29 mouse cellular contexts compared by ENCODE assay signal in the genomic region with DNA sequence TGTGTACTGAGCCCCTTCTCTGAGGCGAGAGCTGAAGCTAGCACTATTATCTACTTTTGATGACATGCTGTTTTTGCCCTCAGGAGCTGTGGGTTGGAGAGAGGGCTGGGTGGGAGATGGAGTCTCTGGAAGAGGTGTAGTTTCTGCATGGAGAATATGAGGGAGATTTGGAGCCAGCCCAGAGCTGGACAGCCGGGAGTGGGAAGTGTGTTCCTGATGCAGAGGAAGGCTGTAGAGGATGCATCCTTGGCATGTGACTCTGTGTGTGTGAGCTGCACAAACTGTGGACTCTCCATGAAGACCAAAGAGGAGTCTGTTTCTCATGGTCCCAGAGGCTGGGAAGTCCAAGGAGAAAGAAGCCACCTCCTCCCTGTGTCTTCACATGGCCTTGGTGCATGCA. TPM values are rescaled to one million over a fixed set of nuclear protein-coding genes. Genes with fewer than 3 reads are reported as not detected.
"Had no signal": no experiment of that assay in that cellular context is flagged by ENCODE, and none has a peak within 500 bp of the region (broad histone marks: within the 10 kb centered on the region; RNA-seq: fewer than 3 reads in every experiment).

No protein-coding gene starts in this region.

- H3K27me3 ChIP-seq: limb, embryonic 13.5 days; liver, embryonic 12.5 days; liver, embryonic 15.5 days; lung, embryonic 15.5 days; megakaryocyte, embryonic 14.5 days; midbrain, embryonic 13.5 days; neural tube, embryonic 13.5 days; stomach, embryonic 15.5 days had no signal

- H3K27ac ChIP-seq: kidney, postnatal 0 days; left cerebral cortex, adult 2 months; limb, embryonic 10.5 days; limb, embryonic 13.5 days; liver, embryonic 12.5 days; liver, embryonic 15.5 days; lung, embryonic 15.5 days; midbrain, embryonic 10.5 days; midbrain, embryonic 13.5 days; neural tube, embryonic 13.5 days; stomach, embryonic 15.5 days had no signal

- H3K4me1 ChIP-seq: limb, embryonic 10.5 days; limb, embryonic 13.5 days; liver, embryonic 12.5 days; liver, embryonic 15.5 days; lung, embryonic 15.5 days; megakaryocyte, embryonic 14.5 days; midbrain, embryonic 10.5 days; stomach, embryonic 15.5 days had no signal

- DNase-seq: kidney, adult 2 months; kidney, postnatal 25 days; liver; lung, adult 18-20 months; lung, postnatal 10 days; lung, postnatal 36 days; retina, postnatal 1 day; spleen, adult 18-20 months; thymus, postnatal 25 days had no signal

- H3K9ac ChIP-seq: limb, embryonic 13.5 days; liver, embryonic 12.5 days; liver, embryonic 15.5 days; lung, embryonic 15.5 days; midbrain, embryonic 13.5 days; neural tube, embryonic 13.5 days; stomach, embryonic 15.5 days had no signal

- H3K9me3 ChIP-seq: limb, embryonic 10.5 days; limb, embryonic 13.5 days; liver, embryonic 12.5 days; liver, embryonic 15.5 days; lung, embryonic 15.5 days; midbrain, embryonic 10.5 days; neural tube, embryonic 13.5 days; stomach, embryonic 15.5 days had no signal

- H3K4me2 ChIP-seq: limb, embryonic 13.5 days; liver, embryonic 12.5 days; liver, embryonic 15.5 days; lung, embryonic 15.5 days; midbrain, embryonic 13.5 days; neural tube, embryonic 13.5 days; stomach, embryonic 15.5 days had no signal

- H3K36me3 ChIP-seq: limb, embryonic 10.5 days; limb, embryonic 13.5 days; liver, embryonic 12.5 days; liver, embryonic 15.5 days; lung, embryonic 15.5 days; midbrain, embryonic 10.5 days; midbrain, embryonic 13.5 days; neural tube, embryonic 13.5 days; stomach, embryonic 15.5 days had no signal

- H3K4me3 ChIP-seq: left cerebral cortex, adult 2 months; limb, embryonic 10.5 days; limb, embryonic 13.5 days; liver, embryonic 12.5 days; liver, embryonic 15.5 days; lung, embryonic 15.5 days; megakaryocyte, embryonic 14.5 days; midbrain, embryonic 10.5 days; midbrain, embryonic 13.5 days; myocyte; neural tube, embryonic 13.5 days; stomach, embryonic 15.5 days had no signal

- ATAC-seq: intestine, postnatal 0 days; liver, embryonic 12.5 days; midbrain, embryonic 13.5 days; midbrain, embryonic 16.5 days had no signal

RNA-seq across cellular contexts. Expression of a gene that starts 17.1 kb away (rescaled TPM):
- total RNA-seq: monocyte, adult 5-6 weeks; neutrophil, adult 5-6 weeks had no signal
- polyA plus RNA-seq: intestine, postnatal 0 days; kidney, adult 2 months; kidney, embryonic 14.5 days; kidney, postnatal 0 days; large intestine, adult 2 months; limb, embryonic 10.5 days; limb, embryonic 13.5 days; liver, embryonic 12.5 days; liver, embryonic 15.5 days; lung, embryonic 15.5 days; myocyte; thymus, postnatal 0 days had no signal
